Mouse (Mus musculus) liver, adult 2 months (tissue): ENCODE measurements at regions not wholly inside any gene's neighbourhood (a gene's known extent, or its start where the extent isn't known, plus 50 kb on each side); places are given as distances from the start of the nearest gene placed in this dataset.

ENCODE experiments used
- DNase-seq: peaks from one replicate; pipeline ENCODE4 v3.0.0-alpha.2; 2011; ENCODE audit warnings: low read depth, low spot score; ENCODE audit errors: extremely low read depth
- H3K27ac ChIP-seq: fragments of 200-500 bp; replicated peaks from 2 replicates; pipeline ENCODE4 v1.5.1; 2012; ENCODE audit warnings: low read depth, mild to moderate bottlenecking, control low read depth, inconsistent platforms, low read length; ENCODE audit not compliant: insufficient read depth
- H3K27me3 ChIP-seq: fragments of 200-500 bp; 2 replicates; pipeline ENCODE4 v1.6.1; 2012; ENCODE audit warnings: mild to moderate bottlenecking, moderate library complexity, low read length, inconsistent platforms; ENCODE audit not compliant: control insufficient read depth, insufficient read depth
- H3K36me3 ChIP-seq: fragments of 200-500 bp; 2 replicates; pipeline ENCODE4 v1.6.1; 2012; ENCODE audit warnings: low read length, inconsistent platforms; ENCODE audit not compliant: control insufficient read depth, insufficient read depth
- H3K4me1 ChIP-seq: fragments of 200-500 bp; 2 replicates; pipeline ENCODE4 v1.6.1; 2011; ENCODE audit warnings: low read length; ENCODE audit not compliant: control insufficient read depth, insufficient read depth
- H3K4me3 ChIP-seq: fragments of 200-500 bp; 2 replicates; pipeline ENCODE4 v1.5.1; 2011; ENCODE audit warnings: low read depth, mild to moderate bottlenecking, control low read depth, low read length, moderate library complexity; ENCODE audit not compliant: insufficient read depth
- H3K79me2 ChIP-seq: fragments of 200-500 bp; 2 replicates; pipeline ENCODE4 v1.6.1; 2012; ENCODE audit warnings: inconsistent platforms, mild to moderate bottlenecking, low read length, moderate library complexity; ENCODE audit not compliant: control insufficient read depth, insufficient read depth
- H3K9ac ChIP-seq: fragments of 200-500 bp; 2 replicates; pipeline ENCODE4 v1.6.1; 2012; ENCODE audit warnings: low read depth, mild to moderate bottlenecking, control low read depth, inconsistent platforms, low read length
- CTCF ChIP-seq: fragments of 200-500 bp; IDR thresholded peaks from 2 replicates; pipeline ENCODE4 v1.5.1; 2011; ENCODE audit warnings: low read depth, low read length, control low read depth
- POLR2A ChIP-seq: fragments of 200-500 bp; IDR thresholded peaks from 2 replicates; pipeline ENCODE4 v1.6.1; 2011; ENCODE audit warnings: low read length, control low read depth; ENCODE audit not compliant: insufficient read depth; ENCODE audit errors: extremely low read depth
- WGBS: fragments of 180-500 bp; shearing (Covaris S2); methylation state at CpG from one replicate; pipeline ENCODE4 v1.1.7; 2018; 5-methylcytosine and 5-hydroxymethylcytosine counted together

- DNase-seq: no peak
- 35% methylated on average over 2 of the region's 2 CpGs for WGBS
- Histone ChIP-seq H3K4me3 (no peak overlapping the region), H3K27me3 (no peaks in the 10 kb centered on the region), H3K4me1 (peaks cover 3% of the 10 kb centered on the region; the same call in 1 of the 2 replicates), H3K36me3 (no peaks in the 10 kb centered on the region), H3K9ac (no peak overlapping the region), H3K27ac (no peak overlapping the region), H3K79me2 (no peaks in the 10 kb centered on the region)
- no peak for TF ChIP-seq POLR2A
- no peak for TF ChIP-seq CTCF
Observed at GRCm38 (mm10) chr14:25377091-25377490, 81.9 kb upstream of the Zmiz1 start.

GRCm38 (mm10) chr14:25377554-25377899 is 81.5 kb upstream of the Zmiz1 start:
- Histone ChIP-seq H3K27ac (peak overlapping the region; percentile 55), H3K9ac (peak overlapping the region; percentile 61), H3K36me3 (no peaks in the 10 kb centered on the region), H3K79me2 (no peaks in the 10 kb centered on the region), H3K4me1 (peaks cover 3% of the 10 kb centered on the region; the same call in 1 of the 2 replicates), H3K27me3 (no peaks in the 10 kb centered on the region), H3K4me3 (peak overlapping the region; percentile 56)
- 43% methylated on average over 8 of the region's 8 CpGs for WGBS
- no peak for DNase-seq
- TF ChIP-seq CTCF: no peak
- no peak for TF ChIP-seq POLR2A

DNA sequence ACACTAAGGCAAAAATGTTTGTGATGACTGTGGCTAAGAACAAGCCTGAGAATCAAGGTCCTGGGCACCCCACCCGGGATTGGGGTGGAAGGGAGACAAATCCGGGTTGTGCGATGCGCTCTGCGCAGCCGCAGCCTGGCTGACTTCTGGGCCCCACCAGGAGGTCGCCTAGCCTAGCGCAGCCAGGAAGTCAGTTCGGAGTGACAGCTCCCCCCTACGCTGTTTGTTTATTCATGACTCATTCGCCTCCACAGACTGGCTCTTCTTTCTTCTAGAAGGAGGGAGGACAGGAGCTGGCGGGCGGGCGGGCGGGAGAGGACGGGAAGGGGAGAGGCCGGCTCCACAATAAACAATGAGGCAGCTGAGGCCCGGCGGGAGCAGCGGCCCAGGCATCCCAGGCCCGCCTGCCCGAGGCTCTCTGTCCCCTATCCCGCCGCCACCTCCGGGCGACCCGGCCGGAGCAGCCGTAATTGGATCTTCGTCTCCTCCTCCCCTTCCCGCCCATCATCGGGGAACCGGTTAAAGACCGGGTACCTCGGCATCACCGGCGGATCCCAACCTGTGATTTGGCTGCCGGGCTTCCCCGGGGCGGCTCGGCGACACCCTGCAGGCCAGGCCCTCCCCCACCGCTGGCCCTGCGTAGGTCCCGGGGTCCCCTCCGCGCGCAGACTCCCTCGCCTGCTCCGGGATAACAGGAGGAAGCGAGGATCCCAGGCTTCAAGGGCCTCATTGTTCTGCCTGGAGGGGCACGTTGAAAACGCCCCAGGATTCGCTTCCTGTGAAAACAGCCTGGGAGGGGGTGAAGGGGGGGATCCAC is 80.9 kb upstream of the Zmiz1 start:
- 6% methylated on average over 54 of the region's 54 CpGs for WGBS
- peak; percentile 48 for DNase-seq
- Histone ChIP-seq H3K4me3 (peak overlapping the region; percentile 56), H3K27me3 (no peaks in the 10 kb centered on the region), H3K36me3 (no peaks in the 10 kb centered on the region), H3K4me1 (peaks cover 3% of the 10 kb centered on the region; the same call in 1 of the 2 replicates), H3K79me2 (no peaks in the 10 kb centered on the region), H3K9ac (peak overlapping the region; percentile 63), H3K27ac (peak overlapping the region; percentile 76)
- 0 out of 2 replicates have a peak, but pooled peaks have one; percentile 29 for TF ChIP-seq POLR2A
- TF ChIP-seq CTCF: no peak

DNA sequence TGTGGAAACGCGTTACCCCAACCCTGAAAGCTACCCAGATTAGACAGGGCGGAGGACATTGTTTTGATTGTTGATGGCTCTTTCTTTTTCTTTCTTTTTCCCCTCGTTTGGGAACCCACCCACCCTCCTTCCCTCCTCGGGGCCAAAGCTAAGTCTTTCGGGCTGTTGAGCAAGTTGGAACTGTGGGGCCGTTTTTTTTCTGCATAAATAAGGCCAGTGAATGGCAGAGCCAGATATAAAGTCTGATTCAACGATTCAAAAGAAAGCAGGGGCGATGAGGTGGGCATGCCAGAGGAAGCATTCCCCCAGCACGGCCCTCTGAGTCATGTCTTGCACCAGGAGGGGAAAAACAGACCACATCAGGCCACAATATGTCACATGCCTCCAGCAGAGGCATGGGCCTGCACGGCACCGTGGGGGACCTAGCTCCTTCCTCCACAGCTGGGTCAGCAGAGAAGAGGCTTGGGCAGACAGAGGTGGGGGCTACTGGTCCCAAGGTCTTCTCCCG is 80.2 kb upstream of the Zmiz1 start:
- H3K4me3 ChIP-seq: peak overlapping the region; percentile 56; the same call in 1 of the 2 replicates
- H3K27ac ChIP-seq: peak overlapping the region; percentile 76
- H3K9ac ChIP-seq: peak overlapping the region; percentile 63
- peaks cover 3% of the 10 kb centered on the region; the same call in 1 of the 2 replicates for H3K4me1 ChIP-seq
- no peak for TF ChIP-seq POLR2A
- no peaks in the 10 kb centered on the region for H3K27me3 ChIP-seq
- H3K79me2 ChIP-seq: no peaks in the 10 kb centered on the region
- H3K36me3 ChIP-seq: no peaks in the 10 kb centered on the region
- 39% methylated on average over 13 of the region's 13 CpGs for WGBS
- DNase-seq: no peak

DNA sequence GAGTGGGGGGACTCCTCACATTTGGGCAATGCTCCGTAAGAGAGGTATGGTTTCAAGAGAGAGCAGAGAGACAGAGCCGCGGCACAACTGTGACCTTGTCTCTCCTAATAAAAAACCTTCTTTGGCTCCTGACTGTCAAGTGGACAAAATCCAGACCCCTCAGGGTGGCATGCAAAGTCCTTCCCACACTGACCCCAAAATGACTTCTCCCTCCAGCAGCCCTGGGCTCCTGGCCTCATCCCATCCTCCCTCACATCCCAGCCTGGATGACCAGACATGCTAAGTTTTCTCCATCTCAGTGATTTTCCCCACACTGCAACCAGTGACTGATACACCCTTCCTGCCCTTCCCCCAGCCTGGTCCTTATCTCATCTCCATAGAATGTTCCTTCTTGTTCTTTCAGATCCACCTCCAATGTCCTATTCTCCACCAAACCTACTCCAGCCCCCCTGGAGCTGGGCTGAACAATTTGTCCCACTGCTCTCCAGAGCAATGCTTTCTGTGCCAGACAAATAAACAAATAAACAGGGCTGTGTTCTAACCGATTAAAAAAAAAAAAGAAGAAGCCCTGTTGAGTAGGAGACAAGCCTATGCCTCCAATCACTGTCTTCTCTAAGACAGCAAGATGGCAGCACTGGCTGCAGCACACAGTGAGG is 75.7 kb upstream of the Zmiz1 start:
- H3K27ac ChIP-seq: no peak overlapping the region
- H3K4me1 ChIP-seq: peaks cover 5% of the 10 kb centered on the region
- no peak for DNase-seq
- no peaks in the 10 kb centered on the region for H3K36me3 ChIP-seq
- TF ChIP-seq CTCF (no peak), POLR2A (no peak)
- H3K27me3 ChIP-seq: no peaks in the 10 kb centered on the region
- 80% methylated on average over 4 of the region's 4 CpGs for WGBS
- H3K9ac ChIP-seq: no peak overlapping the region
- H3K4me3 ChIP-seq: no peak overlapping the region
- H3K79me2 ChIP-seq: no peaks in the 10 kb centered on the region
